Mouse (Mus musculus): ENCODE data around the gene Atad3a. TPM values are rescaled to one million over a fixed set of nuclear protein-coding genes. Genes with fewer than 3 reads are reported as not detected.

Atad3a gene
- polyA plus RNA-seq, 1 experiment from 2014 or later = 90.0 TPM

DNA sequence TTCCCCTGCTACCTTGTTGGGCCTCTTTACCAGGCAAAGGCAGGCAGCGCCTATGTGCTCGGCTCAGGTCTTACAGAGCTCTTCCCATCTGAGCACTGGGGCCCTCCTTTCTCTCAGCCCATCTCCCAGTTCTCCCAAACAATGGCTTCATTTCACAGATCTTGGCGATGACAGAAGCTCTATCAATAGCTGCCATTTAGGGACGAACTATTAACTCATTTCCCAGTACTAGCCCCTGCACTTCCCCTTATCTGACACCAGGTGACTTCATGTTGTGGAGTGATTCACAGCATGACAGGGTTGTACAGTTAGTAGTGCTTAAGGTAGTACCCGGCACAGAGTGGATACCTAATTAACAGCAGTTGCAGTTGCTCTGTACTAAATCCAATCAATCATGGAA is 24.9 kb upstream of the Atad3a start, which contains the start of gene Tmem88b:
TSS of gene Tmem88b (minus strand) at position 56 of the 400 bp plus-strand sequence.
- H3K4me3 ChIP-seq (replicated peaks) = peak within 1 kb of the TSS; percentile 63
- WGBS = 68% methylated on average over 5 of the region's 5 CpGs
- no peaks in the 10 kb centered on the region for H3K27me3 ChIP-seq (replicated peaks)
- H3K9ac ChIP-seq (replicated peaks) = peak within 1 kb of the TSS; percentile 75; the same call in 1 of the 2 replicates
- H3K36me3 ChIP-seq = no peaks in the 10 kb centered on the region
- peak within 1 kb of the TSS; percentile 92; the same call in 1 of the 2 replicates for H3K27ac ChIP-seq (replicated peaks)
- H3K4me1 ChIP-seq = peaks cover 25% of the 10 kb centered on the region
- H3K9me3 ChIP-seq (replicated peaks) = no peaks in the 10 kb centered on the region
- ATAC-seq (ENCODE audit: low FRiP score) = no peak
- peak within 1 kb of the TSS; percentile 74 for H3K4me2 ChIP-seq

DNA sequence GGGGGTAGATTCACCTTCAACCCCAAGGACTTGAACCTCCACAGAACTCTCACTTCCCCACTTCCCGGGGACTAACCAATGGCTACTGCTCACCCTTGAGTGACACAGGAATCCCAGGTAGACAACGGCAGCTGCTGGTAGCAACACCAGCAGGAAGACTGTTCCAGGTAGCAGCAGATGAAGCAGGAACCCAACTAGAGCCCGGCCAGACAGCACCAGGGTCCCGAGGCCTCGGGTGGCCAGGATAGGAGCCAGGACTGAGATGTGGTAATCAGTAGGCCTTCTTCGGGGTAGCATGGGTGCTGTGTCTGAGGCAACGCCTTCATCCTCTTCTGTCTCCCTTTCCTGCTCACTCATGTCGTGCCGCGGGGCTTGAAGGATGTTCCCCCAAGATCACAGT is 24.4 kb upstream of the Atad3a start:
- H3K4me3 ChIP-seq (replicated peaks) = no peak overlapping the region
- 90% methylated on average over 10 of the region's 10 CpGs for whole genome bisulfite sequencing
- no peaks in the 10 kb centered on the region for H3K9me3 ChIP-seq (replicated peaks)
- no peaks in the 10 kb centered on the region for H3K27me3 ChIP-seq (replicated peaks)
- no peaks in the 10 kb centered on the region for H3K36me3 ChIP-seq
- ATAC-seq (ENCODE audit: low FRiP score) = no peak
- H3K27ac ChIP-seq (replicated peaks) = 0 out of 2 replicates have a peak overlapping the region, but pooled peaks have one; percentile 28
- 0 out of 2 replicates have a peak overlapping the region, but pooled peaks have one; percentile 20 for H3K9ac ChIP-seq (replicated peaks)
- H3K4me1 ChIP-seq = peaks cover 26% of the 10 kb centered on the region
- 0 out of 2 replicates have a peak overlapping the region, but pooled peaks have one; percentile 74 for H3K4me2 ChIP-seq

DNA sequence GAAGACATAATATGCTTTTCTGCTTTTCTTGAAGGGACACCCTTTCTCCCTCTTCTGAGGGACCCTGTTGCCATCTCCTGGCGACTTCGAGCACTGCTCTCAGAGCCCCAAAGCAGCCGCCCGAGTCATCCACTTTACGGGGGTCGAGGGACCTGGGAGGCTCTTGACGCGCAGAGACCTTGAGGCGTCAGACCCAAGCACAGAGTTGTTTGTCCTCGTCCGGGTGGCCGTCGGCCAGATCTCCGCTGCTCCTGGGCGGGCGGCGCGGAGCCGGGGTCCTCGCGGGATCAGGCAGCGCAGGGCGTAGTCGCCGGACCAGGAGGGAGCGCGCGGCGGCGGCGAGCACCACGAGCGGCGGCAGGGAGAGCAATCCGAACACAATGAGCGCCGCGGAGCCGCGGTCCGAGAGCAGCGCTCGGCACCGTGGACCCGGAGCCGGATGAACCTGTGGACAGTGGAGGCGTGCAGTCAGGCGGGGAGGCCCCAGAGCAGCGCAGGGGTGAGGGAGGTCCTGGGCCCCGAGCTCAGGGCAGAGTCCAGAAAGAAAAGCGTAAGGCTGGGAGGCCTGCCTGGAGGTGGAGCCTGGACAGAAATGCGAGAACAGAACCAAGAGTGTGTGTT is 23.3 kb upstream of the Atad3a start:
- H3K4me3 ChIP-seq (replicated peaks) = peak overlapping the region; percentile 63
- peaks cover 26% of the 10 kb centered on the region for H3K4me1 ChIP-seq
- WGBS = under 1% methylated on average over 52 of the region's 52 CpGs
- no peaks in the 10 kb centered on the region for H3K9me3 ChIP-seq (replicated peaks)
- peak overlapping the region; percentile 74 for H3K4me2 ChIP-seq
- H3K27ac ChIP-seq (replicated peaks) = peak overlapping the region; percentile 92
- H3K9ac ChIP-seq (replicated peaks) = peak overlapping the region; percentile 75
- ATAC-seq (ENCODE audit: low FRiP score) = peak; percentile 89
- no peaks in the 10 kb centered on the region for H3K27me3 ChIP-seq (replicated peaks)
- no peaks in the 10 kb centered on the region for H3K36me3 ChIP-seq

DNA sequence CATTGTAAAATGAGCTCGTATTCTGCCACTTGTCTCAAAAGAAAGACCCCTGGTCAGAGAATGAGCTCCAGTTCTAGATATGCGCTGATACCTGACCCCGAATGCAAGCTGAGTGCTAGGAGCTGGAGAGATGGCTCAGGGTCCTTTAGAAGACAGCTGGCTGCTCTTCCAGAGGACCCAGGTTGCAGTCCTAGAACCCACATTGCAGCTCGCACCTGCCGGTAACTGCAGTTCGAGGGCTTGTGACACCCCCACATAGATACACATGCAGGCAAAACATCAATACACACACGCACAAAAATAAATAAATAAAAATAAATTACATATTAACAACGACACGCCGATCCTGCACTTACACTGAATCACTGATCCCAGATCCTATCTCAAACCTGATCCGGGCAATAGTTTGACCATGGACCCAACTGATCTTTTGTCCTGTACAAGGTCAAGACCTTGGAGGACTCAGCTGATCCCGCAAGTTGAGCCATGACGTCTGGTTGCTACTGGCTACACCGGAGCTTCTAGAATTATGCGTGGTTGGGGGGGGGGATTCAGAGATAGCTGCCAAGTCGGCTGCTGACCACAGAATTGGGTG is 22.7 kb upstream of the Atad3a start:
- ATAC-seq (ENCODE audit: low FRiP score) = peak; percentile 39; the same call in 1 of the 2 replicates
- Histone ChIP-seq H3K27ac (replicated peaks) (peak overlapping the region; percentile 92), H3K36me3 (no peaks in the 10 kb centered on the region), H3K4me2 (peak overlapping the region; percentile 74), H3K27me3 (replicated peaks) (no peaks in the 10 kb centered on the region), H3K9me3 (replicated peaks) (no peaks in the 10 kb centered on the region), H3K9ac (replicated peaks) (peak overlapping the region; percentile 75), H3K4me1 (peaks cover 26% of the 10 kb centered on the region), H3K4me3 (replicated peaks) (peak overlapping the region; percentile 63)
- 35% methylated on average over 16 of the region's 16 CpGs for WGBS

GRCm38 (mm10) chr4:155780895-155781294 is 20.0 kb upstream of the Atad3a start:
- Histone ChIP-seq H3K27ac (replicated peaks) (peak overlapping the region; percentile 41; the same call in 1 of the 2 replicates), H3K4me3 (replicated peaks) (no peak overlapping the region), H3K4me2 (peak overlapping the region; percentile 13; the same call in 1 of the 2 replicates), H3K9ac (replicated peaks) (no peak overlapping the region), H3K4me1 (peaks cover 29% of the 10 kb centered on the region), H3K36me3 (no peaks in the 10 kb centered on the region), H3K9me3 (replicated peaks) (no peaks in the 10 kb centered on the region), H3K27me3 (replicated peaks) (0 out of 2 replicates have a peak, but pooled peaks cover 3% of the 10 kb centered on the region)
- ATAC-seq (ENCODE audit: low FRiP score) = no peak
- WGBS = 36% methylated on average over 6 of the region's 6 CpGs

DNA sequence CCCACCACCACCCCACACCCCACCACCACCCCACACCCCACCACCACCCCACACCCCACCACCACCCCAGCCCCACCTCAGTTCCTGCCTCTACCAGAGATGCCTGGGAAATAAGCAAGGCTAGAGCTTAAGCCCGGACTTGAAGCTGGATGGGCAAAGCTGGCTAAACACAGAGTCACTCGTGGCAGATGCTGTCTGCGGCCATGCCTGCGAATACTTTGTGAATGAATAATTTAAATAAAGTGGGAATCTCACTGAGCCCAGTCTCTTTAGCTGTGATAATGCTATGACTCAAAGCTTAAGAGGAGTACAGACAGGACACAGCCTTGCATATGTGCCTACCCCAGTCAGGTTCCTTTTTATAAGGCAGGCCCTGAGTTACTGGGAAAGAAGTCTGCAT is 18.6 kb upstream of the Atad3a start:
- no peak overlapping the region for H3K4me2 ChIP-seq
- no peak overlapping the region for H3K27ac ChIP-seq (replicated peaks)
- WGBS = 87% methylated on average over 4 of the region's 4 CpGs
- no peaks in the 10 kb centered on the region for H3K9me3 ChIP-seq (replicated peaks)
- H3K4me1 ChIP-seq = peaks cover 32% of the 10 kb centered on the region
- no peak overlapping the region for H3K4me3 ChIP-seq (replicated peaks)
- no peak for ATAC-seq (ENCODE audit: low FRiP score)
- H3K9ac ChIP-seq (replicated peaks) = no peak overlapping the region
- no peaks in the 10 kb centered on the region for H3K36me3 ChIP-seq
- 0 out of 2 replicates have a peak, but pooled peaks cover 3% of the 10 kb centered on the region for H3K27me3 ChIP-seq (replicated peaks)

DNA sequence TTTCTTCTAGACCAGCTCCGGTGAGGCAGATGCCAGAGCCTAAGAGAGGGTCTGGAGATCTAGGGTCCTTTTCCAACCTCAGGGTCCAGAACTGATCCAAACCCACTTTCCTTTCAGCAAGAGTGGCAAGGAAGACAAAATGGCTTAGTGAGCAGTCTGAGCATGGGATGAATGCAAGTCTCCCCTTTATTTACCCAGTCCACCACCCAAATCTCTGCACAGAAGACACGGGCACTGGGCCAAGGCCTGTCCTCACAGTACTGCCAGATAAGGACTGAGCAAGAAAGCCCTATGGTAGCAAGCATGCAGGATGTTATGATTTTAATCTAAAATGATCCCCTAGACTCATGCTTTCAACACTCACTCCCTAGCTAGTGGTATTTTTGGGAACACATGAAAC is 16.9 kb upstream of the Atad3a start:
- Histone ChIP-seq H3K4me1 (peaks cover 28% of the 10 kb centered on the region), H3K4me3 (replicated peaks) (no peak overlapping the region), H3K9me3 (replicated peaks) (no peaks in the 10 kb centered on the region), H3K27me3 (replicated peaks) (peaks cover 11% of the 10 kb centered on the region), H3K36me3 (no peaks in the 10 kb centered on the region), H3K9ac (replicated peaks) (no peak overlapping the region), H3K27ac (replicated peaks) (no peak overlapping the region; the same call in 1 of the 2 replicates), H3K4me2 (no peak overlapping the region)
- WGBS = 76% methylated on average over 2 of the region's 2 CpGs
- ATAC-seq (ENCODE audit: low FRiP score) = no peak

GRCm38 (mm10) chr4:155776704-155777335 is 15.9 kb upstream of the Atad3a start:
- H3K27ac ChIP-seq (replicated peaks) = peak overlapping the region; percentile 41; the same call in 1 of the 2 replicates
- peaks cover 21% of the 10 kb centered on the region for H3K27me3 ChIP-seq (replicated peaks)
- no peak for ATAC-seq (ENCODE audit: low FRiP score)
- H3K4me3 ChIP-seq (replicated peaks) = no peak overlapping the region
- H3K9ac ChIP-seq (replicated peaks) = no peak overlapping the region
- H3K4me2 ChIP-seq = no peak overlapping the region
- no peaks in the 10 kb centered on the region for H3K9me3 ChIP-seq (replicated peaks)
- H3K36me3 ChIP-seq = no peaks in the 10 kb centered on the region
- H3K4me1 ChIP-seq = peaks cover 26% of the 10 kb centered on the region
- 36% methylated on average over 2 of the region's 2 CpGs for WGBS

DNA sequence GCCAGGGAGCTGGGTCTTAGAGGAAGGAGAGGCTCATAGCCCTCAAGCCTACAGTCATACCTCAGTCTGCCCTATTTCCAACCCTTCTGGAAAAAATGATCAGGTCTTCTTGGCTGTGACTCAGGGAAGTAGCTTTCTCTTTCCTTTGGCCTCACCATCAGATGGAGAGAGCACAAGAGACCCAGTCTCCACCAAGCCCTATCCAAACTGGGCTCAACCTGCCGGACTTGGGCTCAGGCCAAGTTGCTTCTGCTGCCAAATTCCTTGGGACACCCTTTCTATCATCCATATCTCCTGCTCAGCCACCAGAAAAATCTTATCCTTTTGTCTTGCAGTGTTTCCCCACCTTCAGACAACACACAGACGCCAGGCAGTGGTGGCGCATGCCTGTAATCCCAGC is 15.0 kb upstream of the Atad3a start:
- no peaks in the 10 kb centered on the region for H3K9me3 ChIP-seq (replicated peaks)
- H3K36me3 ChIP-seq = no peaks in the 10 kb centered on the region
- H3K4me2 ChIP-seq = no peak overlapping the region
- peak overlapping the region; percentile 81 for H3K27ac ChIP-seq (replicated peaks)
- no peak overlapping the region for H3K9ac ChIP-seq (replicated peaks)
- WGBS = 76% methylated on average over 3 of the region's 3 CpGs
- H3K4me1 ChIP-seq = peaks cover 24% of the 10 kb centered on the region
- H3K27me3 ChIP-seq (replicated peaks) = peaks cover 29% of the 10 kb centered on the region
- ATAC-seq (ENCODE audit: low FRiP score) = no peak
- H3K4me3 ChIP-seq (replicated peaks) = no peak overlapping the region

DNA sequence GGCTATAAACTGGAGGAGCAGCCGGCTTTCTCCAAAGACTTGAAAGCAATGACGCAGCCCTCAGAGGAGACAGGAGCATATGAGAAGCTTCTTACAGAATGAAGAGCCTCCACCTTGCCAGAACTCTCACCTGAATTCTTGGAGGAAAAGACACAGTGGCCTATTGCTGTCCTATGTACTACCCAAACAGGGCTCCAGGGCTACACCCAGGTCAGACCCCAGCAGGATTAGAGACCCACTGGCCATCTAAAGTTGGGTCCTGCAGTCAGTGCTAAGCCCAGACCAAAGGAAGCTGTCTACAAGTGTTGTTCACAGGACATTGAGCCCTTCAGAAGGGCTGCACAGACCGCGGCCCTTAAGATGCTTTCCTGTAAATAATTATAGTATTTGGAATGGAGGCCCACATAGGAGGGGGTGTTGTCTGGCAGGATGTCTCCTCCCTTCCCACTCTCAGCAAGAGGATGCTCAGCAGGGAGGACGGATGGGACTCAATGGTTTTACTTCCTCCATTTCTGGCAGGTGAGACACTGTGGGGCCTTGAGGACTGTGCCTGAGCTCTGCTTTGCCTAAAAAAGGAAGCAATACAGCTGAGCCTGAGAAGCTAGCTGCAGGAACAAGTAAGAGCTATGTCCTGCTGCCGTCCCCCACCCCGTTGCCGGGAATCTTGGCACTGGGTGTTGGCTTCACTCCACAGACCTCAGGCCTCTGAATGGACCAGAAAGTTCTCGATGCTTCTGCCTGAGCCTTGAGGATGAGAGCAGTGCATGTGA is 14.3 kb upstream of the Atad3a start:
- Histone ChIP-seq H3K27ac (replicated peaks) (peak overlapping the region; percentile 81), H3K36me3 (no peaks in the 10 kb centered on the region), H3K4me1 (peaks cover 29% of the 10 kb centered on the region), H3K4me3 (replicated peaks) (peak overlapping the region; percentile 47), H3K27me3 (replicated peaks) (peaks cover 29% of the 10 kb centered on the region), H3K9ac (replicated peaks) (peak overlapping the region; percentile 51), H3K4me2 (peak overlapping the region; percentile 84), H3K9me3 (replicated peaks) (no peaks in the 10 kb centered on the region)
- WGBS = 44% methylated on average over 9 of the region's 9 CpGs
- ATAC-seq (ENCODE audit: low FRiP score) = peak; percentile 9; the same call in 1 of the 2 replicates

DNA sequence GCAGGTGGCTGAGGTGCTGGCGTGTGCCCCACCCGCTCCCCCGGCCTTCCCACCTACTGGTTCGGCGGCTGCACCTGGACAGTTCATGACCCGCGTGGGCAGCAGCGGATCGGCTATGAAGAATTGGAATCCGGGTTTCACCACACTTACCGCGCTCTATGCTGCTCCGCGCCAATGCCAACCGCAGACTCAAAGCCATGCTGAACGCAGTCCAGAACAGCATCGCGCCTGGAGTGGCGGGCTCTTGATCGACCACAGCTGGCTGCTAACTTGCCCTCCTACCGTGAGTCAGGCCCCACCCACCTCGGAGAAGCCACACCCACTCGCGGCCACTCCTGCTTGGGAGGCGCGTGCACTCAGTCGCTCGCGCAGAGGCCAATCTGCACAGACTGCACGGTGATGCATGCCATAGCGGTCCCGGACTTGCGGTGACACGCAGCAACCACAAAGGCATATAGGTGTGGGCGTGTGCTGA is 13.4 kb upstream of the Atad3a start, which contains the start of gene Vwa1:
TSS of gene Vwa1 (minus strand) at position 419 of the 475 bp plus-strand sequence.
- Histone ChIP-seq H3K27ac (replicated peaks) (peak within 1 kb of the TSS; percentile 81), H3K9me3 (replicated peaks) (no peaks in the 10 kb centered on the region), H3K36me3 (no peaks in the 10 kb centered on the region), H3K9ac (replicated peaks) (peak within 1 kb of the TSS; percentile 51), H3K4me3 (replicated peaks) (peak within 1 kb of the TSS; percentile 47), H3K4me2 (peak within 1 kb of the TSS; percentile 84), H3K4me1 (peaks cover 38% of the 10 kb centered on the region), H3K27me3 (replicated peaks) (peaks cover 29% of the 10 kb centered on the region)
- ATAC-seq (ENCODE audit: low FRiP score) = peak; percentile 85
- 1% methylated on average over 35 of the region's 35 CpGs for WGBS

Measured in neural tube, embryonic 15.5 days (tissue).